Mouse (Mus musculus): ENCODE results near the gene Mrpl12.
"Not testable (repeated sequence)": the region's sequence is repeated elsewhere in the genome, so short reads cannot be mapped to it uniquely, and the experiment has no call there.

Gene Mrpl12

GRCm38 (mm10) chr11:120510375-120511030 lies 26.1 kb downstream of the Mrpl12 start:
- DNase-seq = no peak

DNA sequence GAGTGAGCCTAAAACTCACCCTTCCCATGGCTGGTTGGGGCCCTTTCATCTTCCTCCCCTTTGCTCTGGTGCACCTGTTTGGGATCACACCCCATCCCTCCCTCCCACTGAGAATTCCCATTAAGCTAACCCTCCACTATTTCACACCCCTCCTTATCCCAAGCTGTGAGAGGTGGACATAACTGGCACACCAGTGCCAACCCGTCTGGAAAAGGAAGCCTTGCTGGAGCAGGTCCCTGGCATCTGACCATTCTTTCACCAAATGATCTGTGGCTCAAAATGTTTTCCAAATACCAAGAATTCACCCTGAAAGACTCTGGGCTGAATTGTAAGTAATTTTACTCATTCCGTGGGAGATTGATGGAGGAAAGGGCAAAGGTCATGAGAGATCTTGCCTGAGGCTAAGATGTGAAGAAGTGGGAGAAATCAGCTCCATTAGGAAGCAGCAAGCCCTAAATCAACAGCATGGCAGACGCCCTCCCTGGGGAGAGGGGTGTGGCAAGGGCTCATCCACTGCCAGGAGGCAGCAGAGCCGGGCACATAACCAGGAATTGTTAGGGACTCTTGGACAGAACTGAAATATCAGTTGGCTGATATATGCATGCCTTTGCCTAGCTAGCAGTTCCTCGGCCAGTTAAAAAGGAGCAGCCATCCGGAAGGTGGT lies 28.5 kb downstream of the Mrpl12 start:
- DNase-seq = no peak

DNA sequence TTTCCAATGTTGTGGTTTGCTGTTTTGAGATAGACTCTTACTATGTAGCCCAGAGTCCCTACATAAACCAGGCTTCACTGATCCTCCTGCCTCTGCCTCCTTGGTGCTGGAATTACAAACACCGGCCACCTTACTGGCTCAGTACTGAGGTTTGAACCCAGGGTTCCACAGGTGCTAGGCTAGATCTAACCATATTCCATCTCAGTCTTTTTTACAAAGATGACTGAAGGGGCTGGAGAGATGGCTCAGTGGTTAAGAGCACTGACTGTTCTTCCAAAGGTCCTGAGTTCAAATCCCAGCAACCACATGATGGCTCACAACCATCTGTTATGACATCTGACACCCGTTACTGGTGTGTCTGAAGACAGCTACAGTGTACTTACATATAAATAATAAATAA lies 29.8 kb downstream of the Mrpl12 start:
- not testable (repeated sequence) for DNase-seq

GRCm38 (mm10) chr11:120515611-120516010 lies 31.2 kb downstream of the Mrpl12 start:
- peak; percentile 67 for DNase-seq

DNA sequence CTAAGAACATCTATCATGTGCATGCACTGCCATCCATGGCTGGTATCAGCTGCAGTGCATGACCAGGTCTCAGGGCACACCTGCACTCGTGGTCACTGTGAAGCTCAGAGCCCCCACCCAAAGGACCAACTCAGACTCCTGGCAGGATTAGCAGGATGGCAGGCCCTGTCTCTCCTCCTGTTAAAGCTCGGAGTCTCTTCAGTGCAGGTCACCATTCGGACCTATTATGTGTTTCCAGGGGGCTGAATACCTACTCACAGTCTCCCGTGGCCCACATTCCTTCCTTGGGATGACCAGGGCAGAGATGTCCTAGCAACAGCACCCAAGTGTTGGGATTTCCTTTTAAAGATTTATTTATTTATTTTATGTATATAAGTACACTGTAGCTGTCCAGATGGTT lies 32.7 kb downstream of the Mrpl12 start:
- no peak for DNase-seq

DNA sequence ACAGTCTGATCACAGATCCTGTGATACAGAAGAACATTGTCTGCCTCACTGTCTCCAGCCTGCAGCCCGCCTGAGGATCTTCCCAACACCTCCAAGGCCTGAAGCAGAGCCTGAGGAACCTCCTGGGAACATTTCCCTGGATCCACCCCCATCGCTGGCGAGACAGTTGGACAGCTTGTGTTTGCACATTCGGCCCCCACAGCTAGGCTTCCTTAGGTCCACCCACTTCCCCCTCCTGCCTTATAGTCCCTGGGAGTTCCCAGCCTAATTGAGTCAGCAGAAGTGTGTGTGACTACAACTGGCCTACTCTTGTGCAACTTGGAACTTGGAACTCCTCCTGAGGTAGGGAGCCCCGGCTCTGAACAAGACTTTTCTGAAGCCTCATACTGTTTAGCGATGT lies 33.6 kb downstream of the Mrpl12 start:
- peak; percentile 84 for DNase-seq

DNA sequence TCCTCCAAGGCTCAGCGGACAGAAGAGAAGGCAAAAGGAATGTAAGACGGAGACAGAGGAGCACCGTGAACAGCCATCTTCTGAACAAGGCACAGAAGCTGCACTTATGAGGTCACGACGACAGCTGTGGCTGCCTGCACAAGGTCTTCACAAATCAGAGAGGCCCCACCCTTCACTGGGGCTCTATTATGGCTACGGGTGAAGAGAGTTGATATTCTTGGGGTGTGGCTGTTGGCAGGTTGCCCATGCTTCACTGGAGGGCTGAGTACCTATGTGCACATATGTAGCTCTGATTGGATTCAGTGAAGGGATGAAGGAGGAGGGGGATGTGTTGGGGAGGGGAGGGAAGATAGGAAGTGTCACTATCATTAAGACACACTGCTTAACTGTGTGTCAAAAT lies 34.1 kb downstream of the Mrpl12 start:
- no peak for DNase-seq

DNA sequence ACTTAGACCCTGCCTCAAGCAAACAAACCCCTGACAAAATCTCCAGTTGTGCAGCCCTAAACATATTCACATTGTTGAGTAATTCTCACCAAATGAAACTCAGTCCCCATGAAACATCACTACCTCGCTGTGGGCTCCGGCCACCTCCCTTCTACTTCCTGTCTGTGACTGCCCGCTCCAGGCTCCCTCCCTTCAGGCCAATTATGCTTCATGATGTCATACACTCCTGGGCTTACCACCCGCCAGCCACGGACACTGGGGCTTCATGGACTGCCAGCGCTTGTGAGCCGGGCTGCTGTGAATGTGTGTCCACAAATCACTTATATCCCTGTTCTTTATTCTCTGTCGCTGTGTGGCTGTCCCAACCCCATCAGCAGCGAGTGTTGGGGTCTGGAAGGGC lies 35.3 kb downstream of the Mrpl12 start:
- peak; percentile 34 for DNase-seq

- no peak for DNase-seq
These were observed 36.1 kb downstream of the Mrpl12 start for GRCm38 (mm10) chr11:120520498-120520897.

DNA sequence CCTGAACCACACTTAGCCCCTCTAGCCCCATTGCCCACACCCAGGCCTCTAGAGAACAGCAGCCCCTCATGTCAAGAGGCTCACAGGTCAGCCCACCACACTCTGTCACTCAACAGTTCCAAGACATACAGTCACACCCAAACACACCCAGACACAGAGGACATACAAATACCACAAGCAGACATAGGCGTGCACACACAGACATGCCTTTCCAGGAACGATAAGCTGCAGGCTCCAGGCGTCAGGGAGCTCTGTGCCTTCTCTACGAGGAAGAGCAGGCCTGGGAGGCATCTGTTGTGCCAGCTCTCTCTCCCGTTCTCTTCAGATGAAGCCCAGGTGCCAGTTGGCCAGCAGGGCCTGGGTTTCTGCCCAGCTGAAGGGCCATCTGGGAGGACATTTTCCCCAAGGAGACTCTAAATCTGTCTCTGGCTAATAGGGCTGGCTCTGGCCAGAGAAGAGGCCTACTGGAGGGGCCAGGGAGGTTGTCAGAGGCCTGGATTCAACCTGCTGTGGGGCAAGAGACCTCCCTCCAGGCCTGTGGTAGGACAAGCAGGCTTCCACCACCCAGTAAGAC lies 36.6 kb downstream of the Mrpl12 start:
- DNase-seq = no peak

GRCm38 (mm10) chr11:120522581-120522980 lies 38.2 kb downstream of the Mrpl12 start:
- no peak for DNase-seq

DNA sequence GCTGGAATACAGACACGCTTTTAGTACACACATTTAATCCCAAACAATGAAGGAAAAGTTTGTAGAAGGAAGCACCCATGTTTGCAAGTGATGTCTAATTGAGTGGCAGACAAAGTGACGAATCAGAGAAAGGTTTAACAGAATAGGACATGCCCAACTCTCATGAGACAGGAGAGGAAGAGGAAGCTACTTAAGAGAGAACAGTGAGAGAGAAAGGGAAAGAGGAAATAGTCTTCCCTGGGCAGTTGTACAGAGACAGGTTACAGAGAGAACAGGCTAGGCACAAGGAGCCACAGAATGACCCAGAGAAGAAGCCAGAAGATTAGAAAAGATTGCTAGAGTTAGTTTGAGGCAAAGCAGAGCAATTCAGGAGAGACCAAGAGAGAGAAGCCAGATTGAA lies 41.5 kb downstream of the Mrpl12 start:
- no peak for DNase-seq

DNA sequence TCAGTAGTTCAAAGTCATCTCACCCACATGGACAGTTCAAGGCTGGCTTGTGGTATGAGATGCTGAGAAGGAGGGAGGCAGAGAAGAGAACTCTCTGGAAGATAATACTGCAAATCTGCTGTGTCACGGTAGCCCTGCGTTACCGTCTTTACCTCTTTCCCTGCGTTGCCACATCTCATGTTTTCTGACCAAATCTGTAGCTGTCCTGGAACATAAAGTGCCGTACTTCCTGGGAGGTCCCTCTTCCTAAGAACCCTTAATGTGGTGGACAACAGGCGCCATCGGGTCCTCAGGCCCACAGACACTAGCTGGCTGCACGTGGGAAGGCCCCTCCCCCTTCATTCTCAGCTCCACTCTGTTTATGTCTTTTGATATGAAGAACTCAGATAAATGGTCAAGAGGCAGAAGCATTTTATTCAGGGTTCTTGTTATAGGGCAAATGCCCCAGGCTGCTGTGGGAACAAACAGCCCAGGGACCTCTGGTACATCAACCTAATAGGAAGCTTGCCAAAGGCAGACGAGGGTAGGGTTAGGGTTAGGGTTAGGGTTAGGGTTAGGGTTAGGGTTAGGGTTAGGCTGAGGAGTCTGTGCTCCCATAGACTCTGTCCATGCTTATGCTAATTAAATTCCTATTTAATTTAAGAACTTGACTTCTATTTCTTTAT lies 43.4 kb downstream of the Mrpl12 start:
- no peak for DNase-seq

DNA sequence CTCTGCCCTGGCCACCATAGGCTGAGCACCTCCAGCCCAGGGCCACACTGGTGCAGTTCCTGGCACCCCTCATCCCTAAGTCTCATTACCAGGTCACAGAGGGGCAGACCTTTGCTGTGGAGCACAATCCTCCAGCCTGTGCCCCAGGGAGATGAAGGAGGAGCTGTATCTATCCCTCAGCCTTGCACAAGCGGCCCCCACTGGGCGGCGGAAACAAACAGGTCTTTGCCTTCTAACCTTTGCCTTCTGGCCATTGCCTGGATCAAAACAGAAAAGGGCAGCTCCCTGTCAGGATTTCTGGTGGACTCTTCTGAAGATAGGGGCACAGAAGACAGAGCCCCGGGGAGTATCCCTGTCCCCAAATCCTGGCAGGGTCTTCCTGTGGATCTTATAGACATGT lies 44.5 kb downstream of the Mrpl12 start:
- DNase-seq = no peak

- no peak for DNase-seq
These were observed 45.9 kb downstream of the Mrpl12 start, which contains the start of gene Gcgr for GRCm38 (mm10) chr11:120530085-120530964. Gene Gcgr, plus strand, starts transcription at chr11:120530699.

DNA sequence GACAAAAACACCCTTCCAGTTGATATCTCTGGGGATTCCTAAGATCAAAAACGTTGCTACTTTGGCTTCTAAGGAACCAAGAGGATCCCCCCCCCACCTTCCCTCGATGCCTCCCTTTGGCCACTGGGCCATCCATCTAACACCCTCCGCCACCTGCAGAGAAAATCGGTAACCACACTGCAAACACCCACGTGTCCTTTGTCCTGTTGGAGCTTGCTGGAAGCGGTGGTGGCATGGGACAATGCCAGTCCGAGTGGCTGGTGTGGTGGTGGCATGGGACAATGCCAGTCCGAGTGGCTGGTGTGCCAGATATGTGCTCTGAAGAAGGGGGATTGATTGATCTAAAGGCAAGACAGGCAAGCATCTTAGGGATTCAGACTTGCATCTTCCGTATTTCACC lies 47.2 kb downstream of the Mrpl12 start:
- DNase-seq = no peak

DNA sequence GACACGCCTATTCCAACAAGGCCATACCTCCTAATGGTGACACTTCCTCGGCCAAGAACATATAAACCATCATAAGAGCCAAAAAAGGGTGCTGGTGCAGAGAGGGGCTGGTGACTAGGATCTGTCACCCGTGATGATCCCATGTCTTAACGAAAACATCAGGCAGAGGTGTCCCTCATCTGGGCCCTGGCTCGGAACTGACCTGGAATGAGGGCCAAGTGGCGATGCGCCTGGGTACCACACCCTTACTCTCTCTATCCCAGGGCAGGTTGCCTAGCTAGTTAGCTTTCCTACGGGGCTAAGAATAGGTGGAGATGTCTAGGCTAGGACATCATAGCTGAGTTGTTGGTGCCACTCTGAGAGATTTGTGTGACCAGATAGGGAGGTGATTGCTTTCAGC lies 49.7 kb downstream of the Mrpl12 start:
- DNase-seq = no peak

GRCm38 (mm10) chr11:120535145-120535544 lies 50.7 kb downstream of the Mrpl12 start:
- DNase-seq = no peak

DNA sequence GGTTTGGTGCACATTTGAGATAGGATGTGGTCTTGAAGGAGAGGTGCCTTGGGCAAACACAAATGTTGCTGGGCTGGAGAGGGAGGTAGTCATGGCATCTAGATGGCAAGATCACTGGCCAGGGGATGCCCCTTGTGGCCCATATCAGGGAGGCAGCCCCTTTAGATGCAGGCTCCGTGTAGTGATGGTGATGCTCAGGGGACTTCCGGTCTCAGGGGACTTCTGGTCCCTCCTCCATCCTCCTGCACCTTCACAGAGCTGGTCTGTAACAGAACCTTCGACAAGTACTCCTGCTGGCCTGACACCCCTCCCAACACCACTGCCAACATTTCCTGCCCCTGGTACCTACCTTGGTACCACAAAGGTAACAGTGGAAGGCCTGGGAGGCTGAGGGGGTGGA lies 51.4 kb downstream of the Mrpl12 start:
- DNase-seq = no peak

DNA sequence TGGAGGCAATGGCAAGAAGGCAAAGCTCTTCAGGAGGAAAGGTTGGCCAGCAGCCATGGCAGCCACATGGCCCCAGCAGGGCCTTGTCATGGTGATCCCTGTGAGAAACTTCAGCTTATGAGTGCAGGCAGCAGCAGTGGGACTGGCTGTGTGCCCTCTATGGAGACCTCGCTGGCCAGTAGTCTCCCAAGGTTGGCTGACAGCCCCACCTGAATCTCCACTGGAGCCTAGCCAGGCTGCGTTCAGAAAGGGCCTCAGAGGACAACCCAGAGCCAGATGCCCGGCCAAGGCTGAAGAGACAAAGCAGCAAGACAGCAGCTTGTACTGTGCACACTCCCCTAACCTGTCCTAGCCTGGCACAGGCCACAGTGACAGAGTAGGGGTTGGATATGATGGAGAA lies 54.1 kb downstream of the Mrpl12 start:
- no peak for DNase-seq

Measured in layer of hippocampus, adult 9-11 months (tissue).